Mouse (Mus musculus): ENCODE measurements at regions not wholly inside any gene's neighbourhood (a gene's known extent, or its start where the extent isn't known, plus 50 kb on each side); places are given as distances from the start of the nearest gene placed in this dataset.

- no peak overlapping the region for H3K27ac ChIP-seq (ENCODE audit: low read depth, low read length)
- H3K36me3 ChIP-seq (ENCODE audit: control insufficient read depth, insufficient read depth, low read length), result no peaks in the 10 kb centered on the region
Measured at GRCm38 (mm10) chr7:72027006-72027405, 279.4 kb downstream of the Mctp2 start.

DNA sequence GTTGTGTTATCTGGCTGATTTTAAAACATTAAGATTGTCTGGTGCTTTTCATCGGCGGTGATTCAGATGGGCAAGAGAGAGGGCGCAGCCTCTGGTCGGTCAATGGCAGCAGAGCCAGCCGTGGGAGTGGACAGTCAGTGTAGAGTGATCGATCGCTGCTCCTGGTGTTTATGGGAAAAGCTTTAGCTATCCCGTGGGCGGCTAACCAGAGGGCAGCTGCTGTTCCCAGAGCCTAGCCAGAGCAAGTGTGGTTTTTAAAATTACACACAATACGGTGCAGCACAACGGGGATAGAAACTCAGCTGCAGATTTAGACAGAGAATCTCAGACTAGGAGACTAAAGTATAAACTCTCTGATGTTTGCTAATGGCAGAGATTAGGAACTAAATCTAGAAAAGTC lies 297.3 kb downstream of the Mctp2 start:
- H3K9me3 ChIP-seq (replicated peaks; ENCODE audit: control insufficient read depth, low read length), result no peaks in the 10 kb centered on the region
- H3K27me3 ChIP-seq (ENCODE audit: control insufficient read depth, insufficient read depth, low read length), result no peaks in the 10 kb centered on the region
- H3K4me2 ChIP-seq, result no peak overlapping the region
- no peak for ATAC-seq (replicated peaks; ENCODE audit: insufficient number of reproducible peaks, low FRiP score, low TSS enrichment)
- H3K9ac ChIP-seq (ENCODE audit: low read depth, low read length), result no peak overlapping the region
- H3K27ac ChIP-seq (ENCODE audit: low read depth, low read length), result no peak overlapping the region
- WGBS (ENCODE audit: insufficient replicate concordance), result 82% methylated on average over 11 of the region's 11 CpGs
- no peak overlapping the region for H3K4me3 ChIP-seq (ENCODE audit: low read depth, low read length)
- no peaks in the 10 kb centered on the region for H3K36me3 ChIP-seq (ENCODE audit: control insufficient read depth, insufficient read depth, low read length)
- H3K4me1 ChIP-seq (ENCODE audit: control insufficient read depth, insufficient read depth, low read length), result no peaks in the 10 kb centered on the region

More at GRCm38 (mm10) chr7:72027006-72027405, 279.4 kb downstream of the Mctp2 start:
- no peak overlapping the region for H3K4me2 ChIP-seq
- no peak overlapping the region for H3K4me3 ChIP-seq (ENCODE audit: low read depth, low read length)
- 84% methylated on average over 6 of the region's 6 CpGs for WGBS (ENCODE audit: insufficient replicate concordance)
- no peaks in the 10 kb centered on the region for H3K9me3 ChIP-seq (replicated peaks; ENCODE audit: control insufficient read depth, low read length)
- H3K4me1 ChIP-seq (ENCODE audit: control insufficient read depth, insufficient read depth, low read length), result no peaks in the 10 kb centered on the region; the same call in 1 of the 2 replicates
- H3K9ac ChIP-seq (ENCODE audit: low read depth, low read length), result no peak overlapping the region
- no peaks in the 10 kb centered on the region for H3K27me3 ChIP-seq (ENCODE audit: control insufficient read depth, insufficient read depth, low read length)
- no peak for ATAC-seq (replicated peaks; ENCODE audit: insufficient number of reproducible peaks, low FRiP score, low TSS enrichment)

DNA sequence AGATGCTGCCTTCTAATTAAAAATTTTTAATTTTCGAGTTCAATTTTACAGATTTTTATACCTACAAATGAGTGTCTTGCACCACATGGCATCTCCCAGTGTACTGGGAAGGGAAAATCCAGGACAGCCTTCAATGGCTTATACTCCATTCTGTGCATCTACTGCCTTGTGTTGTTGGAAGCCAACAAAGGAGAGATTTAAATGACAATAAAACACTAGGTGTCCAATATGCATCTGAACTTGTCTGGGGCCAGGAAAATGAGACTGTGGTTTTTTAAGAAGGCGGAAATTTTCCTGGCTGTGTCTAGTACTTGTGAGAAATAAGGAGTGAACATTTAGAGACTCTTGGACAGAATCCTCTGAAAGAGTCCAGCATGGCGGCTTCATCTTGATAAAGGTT lies 302.1 kb downstream of the Mctp2 start:
- H3K9ac ChIP-seq (ENCODE audit: low read depth, low read length), result no peak overlapping the region
- H3K27ac ChIP-seq (ENCODE audit: low read depth, low read length), result no peak overlapping the region
- H3K4me3 ChIP-seq (ENCODE audit: low read depth, low read length), result no peak overlapping the region
- ATAC-seq (replicated peaks; ENCODE audit: insufficient number of reproducible peaks, low FRiP score, low TSS enrichment), result no peak
- no peaks in the 10 kb centered on the region for H3K9me3 ChIP-seq (replicated peaks; ENCODE audit: control insufficient read depth, low read length)
- H3K27me3 ChIP-seq (ENCODE audit: control insufficient read depth, insufficient read depth, low read length), result no peaks in the 10 kb centered on the region
- H3K4me2 ChIP-seq, result no peak overlapping the region
- H3K36me3 ChIP-seq (ENCODE audit: control insufficient read depth, insufficient read depth, low read length), result no peaks in the 10 kb centered on the region
- 69% methylated on average over 3 of the region's 3 CpGs for WGBS (ENCODE audit: insufficient replicate concordance)
- no peaks in the 10 kb centered on the region for H3K4me1 ChIP-seq (ENCODE audit: control insufficient read depth, insufficient read depth, low read length)

DNA sequence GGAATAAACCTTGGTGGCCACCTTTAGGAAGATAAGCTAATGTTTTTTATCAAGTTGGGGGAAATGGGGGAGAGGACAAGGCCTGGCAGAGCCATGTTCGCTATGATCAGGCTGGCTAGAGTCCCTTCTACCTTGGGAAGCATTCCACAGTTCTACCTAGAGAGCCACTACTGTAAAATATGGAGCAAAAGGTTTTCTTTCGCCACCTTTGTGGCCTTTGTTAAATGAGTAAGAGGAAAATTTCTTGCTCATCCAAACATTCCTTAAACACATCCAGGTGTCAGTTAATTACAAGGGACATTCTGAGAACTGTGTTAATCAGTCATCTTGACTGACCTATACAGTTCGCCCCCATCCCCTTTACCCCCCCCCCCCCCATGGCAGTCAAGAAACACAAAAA lies 313.9 kb downstream of the Mctp2 start:
- Histone ChIP-seq H3K9ac (ENCODE audit: low read depth, low read length) (no peak overlapping the region), H3K27me3 (ENCODE audit: control insufficient read depth, insufficient read depth, low read length) (no peaks in the 10 kb centered on the region), H3K9me3 (replicated peaks; ENCODE audit: control insufficient read depth, low read length) (no peaks in the 10 kb centered on the region), H3K27ac (ENCODE audit: low read depth, low read length) (no peak overlapping the region), H3K4me3 (ENCODE audit: low read depth, low read length) (no peak overlapping the region), H3K36me3 (ENCODE audit: control insufficient read depth, insufficient read depth, low read length) (no peaks in the 10 kb centered on the region), H3K4me1 (ENCODE audit: control insufficient read depth, insufficient read depth, low read length) (no peaks in the 10 kb centered on the region), H3K4me2 (no peak overlapping the region)
- ATAC-seq (replicated peaks; ENCODE audit: insufficient number of reproducible peaks, low FRiP score, low TSS enrichment), result no peak
- 70% methylated on average over 3 of the region's 3 CpGs for WGBS (ENCODE audit: insufficient replicate concordance)

GRCm38 (mm10) chr7:71991835-71992234 lies 314.6 kb downstream of the Mctp2 start:
- Histone ChIP-seq H3K4me1 (ENCODE audit: control insufficient read depth, insufficient read depth, low read length) (no peaks in the 10 kb centered on the region), H3K27me3 (ENCODE audit: control insufficient read depth, insufficient read depth, low read length) (no peaks in the 10 kb centered on the region), H3K4me3 (ENCODE audit: low read depth, low read length) (no peak overlapping the region), H3K4me2 (no peak overlapping the region), H3K9ac (ENCODE audit: low read depth, low read length) (no peak overlapping the region), H3K27ac (ENCODE audit: low read depth, low read length) (no peak overlapping the region), H3K9me3 (replicated peaks; ENCODE audit: control insufficient read depth, low read length) (no peaks in the 10 kb centered on the region), H3K36me3 (ENCODE audit: control insufficient read depth, insufficient read depth, low read length) (no peaks in the 10 kb centered on the region)
- WGBS (ENCODE audit: insufficient replicate concordance), result 63% methylated on average over 3 of the region's 3 CpGs
- ATAC-seq (replicated peaks; ENCODE audit: insufficient number of reproducible peaks, low FRiP score, low TSS enrichment), result no peak

- no peak overlapping the region for H3K4me2 ChIP-seq
- H3K27me3 ChIP-seq (ENCODE audit: control insufficient read depth, insufficient read depth, low read length), result no peaks in the 10 kb centered on the region
- WGBS (ENCODE audit: insufficient replicate concordance), result 86% methylated on average over 4 of the region's 4 CpGs
- ATAC-seq (replicated peaks; ENCODE audit: insufficient number of reproducible peaks, low FRiP score, low TSS enrichment), result no peak
- H3K27ac ChIP-seq (ENCODE audit: low read depth, low read length), result no peak overlapping the region
- H3K9ac ChIP-seq (ENCODE audit: low read depth, low read length), result no peak overlapping the region
- H3K4me3 ChIP-seq (ENCODE audit: low read depth, low read length), result no peak overlapping the region
- no peaks in the 10 kb centered on the region for H3K36me3 ChIP-seq (ENCODE audit: control insufficient read depth, insufficient read depth, low read length)
- no peaks in the 10 kb centered on the region for H3K9me3 ChIP-seq (replicated peaks; ENCODE audit: control insufficient read depth, low read length)
- H3K4me1 ChIP-seq (ENCODE audit: control insufficient read depth, insufficient read depth, low read length), result no peaks in the 10 kb centered on the region
Measured at GRCm38 (mm10) chr7:71991206-71991605, 315.2 kb downstream of the Mctp2 start.

GRCm38 (mm10) chr7:71966015-71966414 lies 340.4 kb downstream of the Mctp2 start:
- H3K27me3 ChIP-seq (ENCODE audit: control insufficient read depth, insufficient read depth, low read length), result no peaks in the 10 kb centered on the region
- H3K27ac ChIP-seq (ENCODE audit: low read depth, low read length), result no peak overlapping the region
- no peak overlapping the region for H3K9ac ChIP-seq (ENCODE audit: low read depth, low read length)
- H3K36me3 ChIP-seq (ENCODE audit: control insufficient read depth, insufficient read depth, low read length), result no peaks in the 10 kb centered on the region
- ATAC-seq (replicated peaks; ENCODE audit: insufficient number of reproducible peaks, low FRiP score, low TSS enrichment), result no peak
- H3K9me3 ChIP-seq (replicated peaks; ENCODE audit: control insufficient read depth, low read length), result no peaks in the 10 kb centered on the region
- no peak overlapping the region for H3K4me3 ChIP-seq (ENCODE audit: low read depth, low read length)
- WGBS (ENCODE audit: insufficient replicate concordance), result 39% methylated on average over 4 of the region's 4 CpGs
- H3K4me1 ChIP-seq (ENCODE audit: control insufficient read depth, insufficient read depth, low read length), result no peaks in the 10 kb centered on the region
- H3K4me2 ChIP-seq, result no peak overlapping the region

DNA sequence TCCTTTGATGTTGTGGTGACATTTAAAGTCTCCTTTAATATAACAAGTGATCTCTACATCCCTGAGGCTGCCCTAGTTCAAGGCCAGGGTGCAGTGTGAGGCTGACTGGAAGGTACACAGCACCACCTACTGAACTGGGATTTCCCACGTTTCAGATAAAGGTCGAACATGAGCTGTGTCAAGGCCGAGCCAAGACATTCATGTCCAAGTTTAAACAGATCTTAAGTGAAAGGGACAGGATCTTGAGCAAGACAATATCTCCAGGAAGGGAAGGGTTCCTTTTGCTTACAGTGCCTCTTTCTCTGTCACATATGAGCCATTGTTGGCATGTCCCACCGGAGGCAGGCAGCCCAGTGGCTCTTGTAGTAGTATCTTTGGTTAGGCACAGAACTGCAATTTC lies 343.0 kb downstream of the Mctp2 start:
- no peak overlapping the region for H3K4me2 ChIP-seq
- ATAC-seq (replicated peaks; ENCODE audit: insufficient number of reproducible peaks, low FRiP score, low TSS enrichment), result no peak
- no peaks in the 10 kb centered on the region for H3K27me3 ChIP-seq (ENCODE audit: control insufficient read depth, insufficient read depth, low read length)
- no peak overlapping the region for H3K4me3 ChIP-seq (ENCODE audit: low read depth, low read length)
- H3K4me1 ChIP-seq (ENCODE audit: control insufficient read depth, insufficient read depth, low read length), result no peaks in the 10 kb centered on the region
- H3K36me3 ChIP-seq (ENCODE audit: control insufficient read depth, insufficient read depth, low read length), result no peaks in the 10 kb centered on the region
- whole genome bisulfite sequencing (ENCODE audit: insufficient replicate concordance), result 45% methylated on average over 4 of the region's 4 CpGs
- no peak overlapping the region for H3K27ac ChIP-seq (ENCODE audit: low read depth, low read length)
- H3K9me3 ChIP-seq (replicated peaks; ENCODE audit: control insufficient read depth, low read length), result no peaks in the 10 kb centered on the region
- no peak overlapping the region for H3K9ac ChIP-seq (ENCODE audit: low read depth, low read length)

GRCm38 (mm10) chr7:71962851-71963250 lies 343.6 kb downstream of the Mctp2 start:
- Histone ChIP-seq H3K27ac (ENCODE audit: low read depth, low read length) (no peak overlapping the region), H3K36me3 (ENCODE audit: control insufficient read depth, insufficient read depth, low read length) (no peaks in the 10 kb centered on the region), H3K4me2 (no peak overlapping the region), H3K4me1 (ENCODE audit: control insufficient read depth, insufficient read depth, low read length) (no peaks in the 10 kb centered on the region), H3K4me3 (ENCODE audit: low read depth, low read length) (no peak overlapping the region), H3K9ac (ENCODE audit: low read depth, low read length) (no peak overlapping the region), H3K27me3 (ENCODE audit: control insufficient read depth, insufficient read depth, low read length) (no peaks in the 10 kb centered on the region), H3K9me3 (replicated peaks; ENCODE audit: control insufficient read depth, low read length) (no peaks in the 10 kb centered on the region)
- WGBS (ENCODE audit: insufficient replicate concordance), result 85% methylated on average over 3 of the region's 3 CpGs
- ATAC-seq (replicated peaks; ENCODE audit: insufficient number of reproducible peaks, low FRiP score, low TSS enrichment), result no peak

All from heart, embryonic 11.5 days (tissue).